Mouse (Mus musculus): ENCODE data around the gene Ttll1. TPM values are rescaled to one million over a fixed set of nuclear protein-coding genes. Genes with fewer than 3 reads are reported as not detected.

Ttll1 gene
- polyA plus RNA-seq (2012; ENCODE audit: insufficient read depth, insufficient read length, low replicate concordance, missing spikeins) = not detected in 2 replicates

DNA sequence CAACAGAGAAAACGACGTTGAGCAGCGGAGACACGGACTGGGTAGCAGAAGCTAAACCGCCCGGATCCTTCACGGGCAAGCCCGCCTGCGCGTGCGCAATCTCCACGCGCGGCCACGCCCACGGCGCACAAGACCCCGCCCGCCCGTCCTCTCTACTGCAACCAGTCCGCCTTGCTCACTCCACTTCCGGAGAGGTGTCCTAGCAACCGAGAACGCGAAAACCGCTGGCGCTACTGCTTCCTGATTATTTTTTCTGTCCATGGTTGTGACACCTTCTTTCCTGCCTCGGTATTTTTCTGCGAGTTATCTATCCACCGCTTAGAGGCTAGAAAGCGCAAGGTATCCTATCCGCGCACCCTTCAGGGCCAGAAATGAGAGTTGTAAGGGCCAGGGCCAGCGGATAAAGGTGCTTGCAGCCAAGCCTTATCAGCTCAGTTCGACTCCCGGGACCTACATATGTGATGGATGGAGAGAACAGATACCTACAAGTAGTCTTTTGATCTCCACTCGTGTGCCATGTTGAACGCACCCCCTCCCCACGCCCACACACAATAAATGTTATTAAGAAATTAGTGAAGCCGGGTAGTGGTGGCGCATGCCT, at the start of gene Ttll1:
Ttll1 (minus strand) TSS at position 89 of the 601 bp plus-strand sequence.
- WGBS = 9% methylated on average over 41 of the region's 41 CpGs
- TF ChIP-seq CTCF (IDR thresholded peaks at IDR 0.05; ENCODE audit: insufficient read depth, low read depth, low read length) (no peak), POLR2A (IDR thresholded peaks at IDR 0.05; ENCODE audit: insufficient read depth, low read depth, low read length) (peak; percentile 69)

GRCm38 (mm10) chr15:83555161-83555974, 44.7 kb upstream of the Ttll1 start:
- Histone ChIP-seq H3K27ac (ENCODE audit: insufficient read depth, low read depth, low read length) (peak overlapping the region; percentile 67), H3K4me1 (ENCODE audit: control insufficient read depth, insufficient read depth, low read length) (no peaks in the 10 kb centered on the region), H3K4me3 (ENCODE audit: insufficient read depth, low read depth, low read length) (peak overlapping the region; percentile 94)
- TF ChIP-seq POLR2A (IDR thresholded peaks at IDR 0.05; ENCODE audit: insufficient read depth, low read depth, low read length) = peak; percentile 83
- no peak for TF ChIP-seq CTCF (IDR thresholded peaks at IDR 0.05; ENCODE audit: insufficient read depth, low read depth, low read length)
- WGBS = under 1% methylated on average over 69 of the region's 74 CpGs

More for the DNA sequence above, at the start of gene Ttll1:
- 0 out of 2 replicates have a peak within 1 kb of the TSS, but pooled peaks have one; percentile 16 for H3K27ac ChIP-seq (ENCODE audit: insufficient read depth, low read depth, low read length)
- peak within 1 kb of the TSS; percentile 63 for H3K4me3 ChIP-seq (ENCODE audit: insufficient read depth, low read depth, low read length)
- peaks cover 14% of the 10 kb centered on the region for H3K4me1 ChIP-seq (ENCODE audit: control insufficient read depth, insufficient read depth, low read length)

DNA sequence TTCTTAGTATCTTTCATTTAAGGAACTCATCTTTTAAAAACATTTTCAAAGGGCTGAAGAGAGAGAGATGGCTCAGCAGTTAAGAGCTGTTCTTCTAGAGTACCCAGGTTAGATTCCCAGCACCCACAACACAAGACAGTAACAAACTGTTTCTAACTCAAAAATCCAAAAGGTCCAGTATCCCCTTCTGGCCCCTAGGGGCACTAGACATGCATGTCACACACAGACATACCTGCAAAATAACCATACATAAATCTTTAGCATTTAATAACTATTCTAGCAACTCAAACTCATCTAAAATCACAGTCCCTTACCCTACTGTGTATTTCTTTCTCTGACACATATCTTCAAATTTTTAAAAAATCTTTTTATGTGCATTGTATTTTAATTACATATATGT, 43.1 kb upstream of the Ttll1 start:
- H3K27ac ChIP-seq (ENCODE audit: insufficient read depth, low read depth, low read length) = no peak overlapping the region
- no peak overlapping the region for H3K4me3 ChIP-seq (ENCODE audit: insufficient read depth, low read depth, low read length)
- no peaks in the 10 kb centered on the region for H3K4me1 ChIP-seq (ENCODE audit: control insufficient read depth, insufficient read depth, low read length)
- TF ChIP-seq POLR2A (IDR thresholded peaks at IDR 0.05; ENCODE audit: insufficient read depth, low read depth, low read length) (no peak), CTCF (IDR thresholded peaks at IDR 0.05; ENCODE audit: insufficient read depth, low read depth, low read length) (no peak)

- Histone ChIP-seq H3K27ac (ENCODE audit: insufficient read depth, low read depth, low read length) (no peak overlapping the region), H3K4me3 (ENCODE audit: insufficient read depth, low read depth, low read length) (no peak overlapping the region), H3K4me1 (ENCODE audit: control insufficient read depth, insufficient read depth, low read length) (no peaks in the 10 kb centered on the region)
- WGBS = 79% methylated on average over 2 of the region's 2 CpGs
- TF ChIP-seq CTCF (IDR thresholded peaks at IDR 0.05; ENCODE audit: insufficient read depth, low read depth, low read length) (no peak), POLR2A (IDR thresholded peaks at IDR 0.05; ENCODE audit: insufficient read depth, low read depth, low read length) (no peak)
These were observed 39.4 kb upstream of the Ttll1 start for GRCm38 (mm10) chr15:83550137-83550536.

- Histone ChIP-seq H3K4me3 (ENCODE audit: insufficient read depth, low read depth, low read length) (no peak overlapping the region), H3K27ac (ENCODE audit: insufficient read depth, low read depth, low read length) (no peak overlapping the region), H3K4me1 (ENCODE audit: control insufficient read depth, insufficient read depth, low read length) (no peaks in the 10 kb centered on the region)
- no peak for TF ChIP-seq POLR2A (IDR thresholded peaks at IDR 0.05; ENCODE audit: insufficient read depth, low read depth, low read length)
- no peak for TF ChIP-seq CTCF (IDR thresholded peaks at IDR 0.05; ENCODE audit: insufficient read depth, low read depth, low read length)
- 93% methylated on average over 8 of the region's 8 CpGs for WGBS
These were observed 36.5 kb upstream of the Ttll1 start for GRCm38 (mm10) chr15:83547144-83547543.

- no peak overlapping the region for H3K4me3 ChIP-seq (ENCODE audit: insufficient read depth, low read depth, low read length)
- H3K4me1 ChIP-seq (ENCODE audit: control insufficient read depth, insufficient read depth, low read length) = no peaks in the 10 kb centered on the region
- 95% methylated on average over 7 of the region's 7 CpGs for WGBS
- no peak for TF ChIP-seq POLR2A (IDR thresholded peaks at IDR 0.05; ENCODE audit: insufficient read depth, low read depth, low read length)
- no peak for TF ChIP-seq CTCF (IDR thresholded peaks at IDR 0.05; ENCODE audit: insufficient read depth, low read depth, low read length)
- H3K27ac ChIP-seq (ENCODE audit: insufficient read depth, low read depth, low read length) = no peak overlapping the region
These were observed 35.3 kb upstream of the Ttll1 start for GRCm38 (mm10) chr15:83546029-83546428.

- TF ChIP-seq POLR2A (IDR thresholded peaks at IDR 0.05; ENCODE audit: insufficient read depth, low read depth, low read length) = no peak
- TF ChIP-seq CTCF (IDR thresholded peaks at IDR 0.05; ENCODE audit: insufficient read depth, low read depth, low read length) = no peak
- WGBS = 87% methylated on average over 9 of the region's 9 CpGs
- H3K4me1 ChIP-seq (ENCODE audit: control insufficient read depth, insufficient read depth, low read length) = no peaks in the 10 kb centered on the region
- H3K4me3 ChIP-seq (ENCODE audit: insufficient read depth, low read depth, low read length) = no peak overlapping the region
- H3K27ac ChIP-seq (ENCODE audit: insufficient read depth, low read depth, low read length) = no peak overlapping the region
These were observed 31.1 kb upstream of the Ttll1 start for GRCm38 (mm10) chr15:83541647-83542287.

- Histone ChIP-seq H3K4me1 (ENCODE audit: control insufficient read depth, insufficient read depth, low read length) (no peaks in the 10 kb centered on the region), H3K27ac (ENCODE audit: insufficient read depth, low read depth, low read length) (no peak overlapping the region), H3K4me3 (ENCODE audit: insufficient read depth, low read depth, low read length) (no peak overlapping the region)
- WGBS = 70% methylated on average over 4 of the region's 4 CpGs
- TF ChIP-seq CTCF (IDR thresholded peaks at IDR 0.05; ENCODE audit: insufficient read depth, low read depth, low read length) = no peak
- no peak for TF ChIP-seq POLR2A (IDR thresholded peaks at IDR 0.05; ENCODE audit: insufficient read depth, low read depth, low read length)
These were observed 29.2 kb upstream of the Ttll1 start for GRCm38 (mm10) chr15:83539905-83540304.

DNA sequence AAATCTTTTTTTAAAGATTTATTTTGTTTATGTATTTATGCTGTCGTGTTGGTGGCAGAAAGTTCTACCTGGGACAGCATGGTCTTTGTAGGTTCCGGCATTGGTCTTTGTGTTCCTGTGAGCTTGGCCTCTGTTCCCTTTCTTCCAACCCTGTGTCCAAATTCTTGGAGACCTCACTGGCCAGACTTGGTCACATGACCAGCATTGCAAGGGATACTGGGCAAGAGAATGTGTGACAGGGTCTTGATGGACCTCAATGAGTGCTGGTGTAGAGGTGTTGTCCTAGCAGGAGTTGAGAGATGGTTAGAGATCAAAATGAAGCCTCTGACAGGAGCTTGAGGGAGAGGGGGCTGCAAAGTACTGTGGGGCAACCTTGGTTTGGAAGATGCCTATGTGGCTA, 28.2 kb upstream of the Ttll1 start:
- WGBS = 92% methylated on average over 2 of the region's 2 CpGs

More for the DNA sequence above, 28.2 kb upstream of the Ttll1 start:
- Histone ChIP-seq H3K4me1 (ENCODE audit: control insufficient read depth, insufficient read depth, low read length) (no peaks in the 10 kb centered on the region), H3K27ac (ENCODE audit: insufficient read depth, low read depth, low read length) (no peak overlapping the region), H3K4me3 (ENCODE audit: insufficient read depth, low read depth, low read length) (no peak overlapping the region)
- TF ChIP-seq CTCF (IDR thresholded peaks at IDR 0.05; ENCODE audit: insufficient read depth, low read depth, low read length) (no peak), POLR2A (IDR thresholded peaks at IDR 0.05; ENCODE audit: insufficient read depth, low read depth, low read length) (no peak)

Data from olfactory bulb, adult 2 months (tissue).